Mouse (Mus musculus): Measurements from ENCODE around the gene Vmn1r46. TPM values are rescaled to one million over a fixed set of nuclear protein-coding genes. Genes with fewer than 3 reads are reported as not detected.
"Not testable (repeated sequence)": the region's sequence is repeated elsewhere in the genome, so short reads cannot be mapped to it uniquely, and the experiment has no call there.

The Vmn1r46 gene
- polyA plus RNA-seq (2016; fragmentation: Nextera tagmentation; extraction: Ambion mirVana): not detected in 2 replicates

GRCm38 (mm10) chr6:89969013-89969412, at the start of gene Vmn1r46:
Gene Vmn1r46 (plus strand): TSS chr6:89969313.
- WGBS: 65% methylated on average over 2 of the region's 2 CpGs
- ATAC-seq (ENCODE audit: low FRiP score, low read depth): no peak

GRCm38 (mm10) chr6:89940498-89940897, 28.6 kb upstream of the Vmn1r46 start, which contains the start of gene Vmn1r45:
Gene Vmn1r45 (minus strand): TSS chr6:89940598.
- ATAC-seq (ENCODE audit: low FRiP score, low read depth); H3K27me3 ChIP-seq; H3K9me3 ChIP-seq; H3K4me2 ChIP-seq (replicated peaks); H3K4me1 ChIP-seq; H3K4me3 ChIP-seq; H3K9ac ChIP-seq (replicated peaks); H3K27ac ChIP-seq (replicated peaks); H3K36me3 ChIP-seq: not testable (repeated sequence)
- 89% methylated on average over 2 of the region's 2 CpGs for WGBS

More at GRCm38 (mm10) chr6:89969013-89969412, at the start of gene Vmn1r46:
- no peaks in the 10 kb centered on the region for H3K4me1 ChIP-seq
- no peaks in the 10 kb centered on the region for H3K27me3 ChIP-seq
- no peak within 1 kb of the TSS for H3K4me2 ChIP-seq (replicated peaks)
- H3K4me3 ChIP-seq: no peak within 1 kb of the TSS
- no peaks in the 10 kb centered on the region for H3K36me3 ChIP-seq
- H3K27ac ChIP-seq (replicated peaks): no peak within 1 kb of the TSS
- H3K9ac ChIP-seq (replicated peaks): no peak within 1 kb of the TSS
- H3K9me3 ChIP-seq: peaks cover 12% of the 10 kb centered on the region; the same call in 1 of the 2 replicates

GRCm38 (mm10) chr6:89940926-89941325, 28.2 kb upstream of the Vmn1r46 start:
- H3K4me3 ChIP-seq: no peak overlapping the region
- no peaks in the 10 kb centered on the region for H3K36me3 ChIP-seq
- H3K4me1 ChIP-seq: no peaks in the 10 kb centered on the region
- no peak overlapping the region for H3K9ac ChIP-seq (replicated peaks)
- H3K27me3 ChIP-seq: no peaks in the 10 kb centered on the region
- no peak for ATAC-seq (ENCODE audit: low FRiP score, low read depth)
- peaks cover 7% of the 10 kb centered on the region; the same call in 1 of the 2 replicates for H3K9me3 ChIP-seq
- WGBS: 77% methylated on average over 2 of the region's 2 CpGs
- no peak overlapping the region for H3K4me2 ChIP-seq (replicated peaks)
- H3K27ac ChIP-seq (replicated peaks): no peak overlapping the region

DNA sequence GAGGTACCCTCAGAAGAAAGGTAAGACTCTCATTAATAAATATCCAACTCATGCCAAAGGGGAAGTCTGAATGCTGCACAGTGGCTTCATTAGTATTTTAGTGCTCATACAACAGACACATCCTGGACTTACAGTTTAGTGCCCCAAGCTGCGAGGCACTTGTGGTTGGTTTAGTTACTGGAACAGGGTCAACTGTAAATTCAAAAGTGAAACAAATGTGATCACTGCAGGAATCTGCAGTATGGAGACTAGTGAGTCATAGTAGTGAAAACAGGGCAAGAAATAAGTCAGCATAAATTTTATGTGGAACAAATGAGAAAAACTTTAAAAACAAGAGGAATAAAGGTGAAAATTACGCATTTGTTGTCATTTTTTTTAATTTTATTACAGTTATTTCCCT, 15.6 kb upstream of the Vmn1r46 start:
- Histone ChIP-seq H3K9ac (replicated peaks) (no peak overlapping the region), H3K27ac (replicated peaks) (no peak overlapping the region), H3K9me3 (peaks cover 9% of the 10 kb centered on the region; the same call in 1 of the 2 replicates), H3K4me2 (replicated peaks) (no peak overlapping the region), H3K36me3 (no peaks in the 10 kb centered on the region), H3K27me3 (no peaks in the 10 kb centered on the region), H3K4me3 (no peak overlapping the region), H3K4me1 (no peaks in the 10 kb centered on the region)
- ATAC-seq (ENCODE audit: low FRiP score, low read depth): no peak
- WGBS: 71% methylated on average over 2 of the region's 2 CpGs

DNA sequence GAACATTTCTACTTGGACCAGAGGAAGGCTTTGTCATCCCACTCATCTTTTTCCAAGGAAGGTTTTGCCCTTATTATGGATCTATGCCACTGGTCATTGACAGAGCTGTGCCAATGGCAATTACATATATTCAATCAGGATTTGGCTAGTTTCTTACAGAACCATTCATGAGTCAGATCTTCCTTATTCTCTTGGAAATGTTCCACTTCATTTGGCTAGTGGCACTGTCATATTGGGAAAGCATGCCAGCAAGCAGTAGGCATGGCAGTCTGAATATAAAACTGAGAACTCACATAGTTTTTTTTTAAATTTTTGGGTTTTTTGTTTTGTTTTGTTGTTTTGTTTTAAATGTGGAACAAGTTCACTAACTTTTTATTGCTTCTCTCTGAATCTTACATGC, 2.8 kb upstream of the Vmn1r46 start:
- H3K36me3 ChIP-seq: no peaks in the 10 kb centered on the region
- no peaks in the 10 kb centered on the region for H3K9me3 ChIP-seq
- H3K9ac ChIP-seq (replicated peaks): no peak overlapping the region
- H3K4me1 ChIP-seq: no peaks in the 10 kb centered on the region
- ATAC-seq (ENCODE audit: low FRiP score, low read depth): no peak
- no peak overlapping the region for H3K4me2 ChIP-seq (replicated peaks)
- no peak overlapping the region for H3K27ac ChIP-seq (replicated peaks)
- no peaks in the 10 kb centered on the region for H3K27me3 ChIP-seq
- no peak overlapping the region for H3K4me3 ChIP-seq

DNA sequence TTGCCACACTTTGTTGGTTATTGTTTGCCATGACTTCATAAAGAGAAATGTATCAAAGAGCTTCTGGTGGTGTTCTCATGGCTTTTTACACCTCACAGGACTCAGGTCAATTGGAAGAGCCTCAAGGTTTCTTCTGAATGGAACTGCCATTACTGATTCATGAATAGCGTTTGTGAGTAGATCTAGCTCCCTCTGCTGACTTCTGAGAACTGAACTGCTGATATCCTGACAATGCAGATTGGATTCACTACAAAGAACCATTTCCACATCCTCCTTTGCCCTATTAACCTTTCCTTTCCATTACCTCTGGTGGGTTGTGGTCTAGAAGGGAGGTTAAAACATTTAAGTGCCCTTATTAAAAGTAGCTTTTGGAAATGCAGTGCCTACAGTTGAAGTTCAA, 16.9 kb downstream of the Vmn1r46 start:
- ATAC-seq (ENCODE audit: low FRiP score, low read depth): no peak
- no peaks in the 10 kb centered on the region for H3K36me3 ChIP-seq

GRCm38 (mm10) chr6:90015847-90016246, 46.7 kb downstream of the Vmn1r46 start, which contains the start of gene Vmn1r47:
Gene Vmn1r47 (plus strand): TSS chr6:90016147.
- WGBS: 93% methylated on average over 1 of the region's 1 CpGs
- H3K9me3 ChIP-seq; H3K4me1 ChIP-seq; H3K9ac ChIP-seq (replicated peaks); H3K27ac ChIP-seq (replicated peaks); H3K36me3 ChIP-seq; ATAC-seq (ENCODE audit: low FRiP score, low read depth); H3K4me3 ChIP-seq; H3K27me3 ChIP-seq; H3K4me2 ChIP-seq (replicated peaks): not testable (repeated sequence)

More for the DNA sequence above, 16.9 kb downstream of the Vmn1r46 start:
- 11% methylated on average over 1 of the region's 1 CpGs for WGBS
- Histone ChIP-seq H3K9me3 (peaks cover 11% of the 10 kb centered on the region; the same call in 1 of the 2 replicates), H3K4me3 (no peak overlapping the region), H3K9ac (replicated peaks) (no peak overlapping the region), H3K4me2 (replicated peaks) (no peak overlapping the region), H3K4me1 (no peaks in the 10 kb centered on the region), H3K27ac (replicated peaks) (no peak overlapping the region), H3K27me3 (no peaks in the 10 kb centered on the region)

Other genes with a start within 250 kb of the Vmn1r46 start
- gene Vmn1r41, start 228.5 kb upstream of the Vmn1r46 start, polyA plus RNA-seq (2016; fragmentation: Nextera tagmentation; extraction: Ambion mirVana): not detected in 2 replicates
- not detected in 2 replicates for gene Vmn1r42, start 92.9 kb upstream of the Vmn1r46 start, polyA plus RNA-seq (2016; fragmentation: Nextera tagmentation; extraction: Ambion mirVana)
- gene Vmn1r43, start 92.9 kb upstream of the Vmn1r46 start, polyA plus RNA-seq (2016; fragmentation: Nextera tagmentation; extraction: Ambion mirVana): not detected in 2 replicates
- not detected in 2 replicates for gene Vmn1r44, start 85.7 kb upstream of the Vmn1r46 start, polyA plus RNA-seq (2016; fragmentation: Nextera tagmentation; extraction: Ambion mirVana)
- gene Vmn1r45, start 28.7 kb upstream of the Vmn1r46 start, polyA plus RNA-seq (2016; fragmentation: Nextera tagmentation; extraction: Ambion mirVana): not detected in 2 replicates
- gene Vmn1r47, start 46.8 kb downstream of the Vmn1r46 start, polyA plus RNA-seq (2016; fragmentation: Nextera tagmentation; extraction: Ambion mirVana): not detected in 2 replicates
- not detected in 2 replicates for gene Vmn1r48, start 67.5 kb downstream of the Vmn1r46 start, polyA plus RNA-seq (2016; fragmentation: Nextera tagmentation; extraction: Ambion mirVana)
- not detected in 2 replicates for gene Vmn1r49, start 109.2 kb downstream of the Vmn1r46 start, polyA plus RNA-seq (2016; fragmentation: Nextera tagmentation; extraction: Ambion mirVana)
- gene Vmn1r50, start 132.1 kb downstream of the Vmn1r46 start, polyA plus RNA-seq (2016; fragmentation: Nextera tagmentation; extraction: Ambion mirVana): not detected in 2 replicates
- not detected in 2 replicates for gene Vmn1r51, start 153.3 kb downstream of the Vmn1r46 start, polyA plus RNA-seq (2016; fragmentation: Nextera tagmentation; extraction: Ambion mirVana)
- not detected in 2 replicates for gene Vmn1r52, start 205.5 kb downstream of the Vmn1r46 start, polyA plus RNA-seq (2016; fragmentation: Nextera tagmentation; extraction: Ambion mirVana)
- not detected in 2 replicates for gene V1ra8, start 233.5 kb downstream of the Vmn1r46 start, polyA plus RNA-seq (2016; fragmentation: Nextera tagmentation; extraction: Ambion mirVana)

Data from midbrain, embryonic 12.5 days (tissue).